Mouse (Mus musculus): Measurements from ENCODE around the gene Acot11. TPM values are rescaled to one million over a fixed set of nuclear protein-coding genes. Genes with fewer than 3 reads are reported as not detected.
"Not testable (repeated sequence)": the region's sequence is repeated elsewhere in the genome, so short reads cannot be mapped to it uniquely, and the experiment has no call there.

Gene Acot11
- total RNA-seq, 1 experiment from 2014 or later, result 50.9 TPM

GRCm38 (mm10) chr4:106776998-106777397, 27.8 kb downstream of the Acot11 start:
- DNase-seq, result no peak

- DNase-seq, result not testable (repeated sequence)
These were observed 29.0 kb downstream of the Acot11 start for GRCm38 (mm10) chr4:106775767-106776166.

GRCm38 (mm10) chr4:106772558-106772957, 32.2 kb downstream of the Acot11 start:
- DNase-seq, result no peak

GRCm38 (mm10) chr4:106769306-106769705, 35.5 kb downstream of the Acot11 start:
- DNase-seq, result no peak

GRCm38 (mm10) chr4:106764166-106764565, 40.6 kb downstream of the Acot11 start:
- DNase-seq, result no peak

GRCm38 (mm10) chr4:106751726-106752125, 53.1 kb downstream of the Acot11 start:
- DNase-seq, result no peak

GRCm38 (mm10) chr4:106749699-106750098, 55.1 kb downstream of the Acot11 start:
- peak; percentile 63 for DNase-seq

- DNase-seq, result no peak
These were observed 57.7 kb downstream of the Acot11 start for GRCm38 (mm10) chr4:106747001-106747580.

GRCm38 (mm10) chr4:106745862-106746261, 58.9 kb downstream of the Acot11 start:
- no peak for DNase-seq

GRCm38 (mm10) chr4:106737904-106738303, 66.9 kb downstream of the Acot11 start:
- DNase-seq, result no peak

GRCm38 (mm10) chr4:106736884-106737283, 67.9 kb downstream of the Acot11 start:
- DNase-seq, result not testable (repeated sequence)

- DNase-seq, result no peak
These were observed 71.2 kb downstream of the Acot11 start, which contains the start of gene Fam151a for GRCm38 (mm10) chr4:106733636-106734035. TSS of gene Fam151a (plus strand) at chr4:106733889.

- DNase-seq, result no peak
These were observed 74.0 kb downstream of the Acot11 start, which contains the start of gene Mroh7 for GRCm38 (mm10) chr4:106730814-106731213. TSS of gene Mroh7 (minus strand) at chr4:106730925.

- no peak for DNase-seq
These were observed 84.2 kb downstream of the Acot11 start for GRCm38 (mm10) chr4:106720631-106721030.

- no peak for DNase-seq
These were observed 91.2 kb downstream of the Acot11 start for GRCm38 (mm10) chr4:106713622-106714021.

GRCm38 (mm10) chr4:106708408-106708807, 96.4 kb downstream of the Acot11 start:
- peak; percentile 88 for DNase-seq

- peak; percentile 10 for DNase-seq
These were observed 96.8 kb downstream of the Acot11 start for GRCm38 (mm10) chr4:106707957-106708356.

- no peak for DNase-seq
These were observed 99.6 kb downstream of the Acot11 start for GRCm38 (mm10) chr4:106705096-106705665.

- no peak for DNase-seq
These were observed 100.4 kb downstream of the Acot11 start for GRCm38 (mm10) chr4:106704416-106704815.

GRCm38 (mm10) chr4:106703956-106704355, 100.8 kb downstream of the Acot11 start:
- DNase-seq, result no peak

- DNase-seq, result no peak
These were observed 104.0 kb downstream of the Acot11 start for GRCm38 (mm10) chr4:106700798-106701197.

GRCm38 (mm10) chr4:106699989-106700388, 104.8 kb downstream of the Acot11 start:
- peak; percentile 10 for DNase-seq

Measured in adrenal gland, postnatal 25 days (tissue).